Mouse (Mus musculus): ENCODE measurements around the gene Gm10134.

GRCm38 (mm10) chr2:28483861-28484260 lies 22.0 kb upstream of the Gm10134 start:
- no peak for TF ChIP-seq CTCF (IDR thresholded peaks at IDR 0.05; ENCODE audit: borderline replicate concordance, insufficient read depth, low read length)
- TF ChIP-seq POLR2A (IDR thresholded peaks at IDR 0.05; ENCODE audit: low read depth, low read length), result no peak

All from embryonic fibroblast, embryonic 13.5 days (primary cell).